Mouse (Mus musculus) liver, embryonic 13.5 days (tissue): Measurements from ENCODE around the gene Crhr2. TPM values are rescaled to one million over a fixed set of nuclear protein-coding genes. Genes with fewer than 3 reads are reported as not detected.

Experiments
- ATAC-seq: fragments of 200-750 bp; cut with Nextera tagmentation; 2 replicates; pipeline ENCODE4 v1.8.0; 2017; ENCODE audit warnings: low read depth, mild to moderate bottlenecking, moderate number of reproducible peaks, moderate library complexity
- DNase-seq: peaks from one replicate; pipeline ENCODE4 v3.0.0; 2022
- H3K27ac ChIP-seq: fragments of 300-500 bp; sonication (generic); 2 replicates; pipeline ENCODE4 v1.5.1; 2015; ENCODE audit warnings: moderate library complexity, mild to moderate bottlenecking, inconsistent platforms
- H3K27me3 ChIP-seq: fragments of 300-500 bp; sonication (generic); 2 replicates; pipeline ENCODE4 v1.6.1; 2015; ENCODE audit warnings: mild to moderate bottlenecking, inconsistent platforms
- H3K36me3 ChIP-seq: fragments of 300-500 bp; sonication (generic); 2 replicates; pipeline ENCODE4 v1.6.1; 2015; ENCODE audit warnings: mild to moderate bottlenecking, inconsistent platforms
- H3K4me1 ChIP-seq: fragments of 300-500 bp; sonication (generic); replicated peaks from 2 replicates; pipeline ENCODE4 v1.6.1; 2015; ENCODE audit warnings: inconsistent platforms
- H3K4me2 ChIP-seq: fragments of 300-500 bp; sonication (generic); 2 replicates; pipeline ENCODE4 v1.6.1; 2015; ENCODE audit warnings: inconsistent platforms, mild to moderate bottlenecking, moderate library complexity
- H3K4me3 ChIP-seq: fragments of 300-500 bp; sonication (generic); replicated peaks from 2 replicates; pipeline ENCODE4 v1.5.1; 2015; ENCODE audit warnings: mild to moderate bottlenecking, inconsistent platforms
- H3K9ac ChIP-seq: fragments of 300-500 bp; sonication (generic); 2 replicates; pipeline ENCODE4 v1.6.1; 2015; ENCODE audit warnings: mild to moderate bottlenecking, inconsistent platforms
- H3K9me3 ChIP-seq: fragments of 300-500 bp; sonication (generic); replicated peaks from 2 replicates; pipeline ENCODE4 v1.6.1; 2016; ENCODE audit warnings: inconsistent platforms
- WGBS: fragments of 180-500 bp; shearing (Covaris S2); methylation state at CpG from one replicate; pipeline ENCODE4 v1.1.7; 2015; ENCODE audit not compliant: insufficient replicate concordance; 5-methylcytosine and 5-hydroxymethylcytosine counted together
- polyA plus RNA-seq: library from polyadenylated mRNA; unstranded; fragments of >200 nt; fragmentation: Nextera tagmentation; extraction: Ambion mirVana; gene quantifications from 2 replicates; pipeline ENCODE4 v1.2.1, GENCODE M21; 2015

Gene Crhr2
- polyA plus RNA-seq, 1 experiment from 2014 or later, result 0.45 TPM

- H3K27ac ChIP-seq, result no peak overlapping the region
- H3K36me3 ChIP-seq, result no peaks in the 10 kb centered on the region
- WGBS, result 12% methylated on average over 4 of the region's 4 CpGs
- DNase-seq, result no peak
- no peaks in the 10 kb centered on the region for H3K4me1 ChIP-seq
- no peak overlapping the region for H3K9ac ChIP-seq
- H3K4me3 ChIP-seq, result no peak overlapping the region
- ATAC-seq, result no peak
- no peak overlapping the region for H3K4me2 ChIP-seq
- H3K9me3 ChIP-seq, result no peaks in the 10 kb centered on the region
- peaks cover 25% of the 10 kb centered on the region for H3K27me3 ChIP-seq
Measured at GRCm38 (mm10) chr6:55123056-55123455, 9.8 kb downstream of the Crhr2 start.

GRCm38 (mm10) chr6:55117325-55118109 is 15.3 kb downstream of the Crhr2 start:
- peaks cover 68% of the 10 kb centered on the region for H3K27me3 ChIP-seq
- no peak overlapping the region for H3K27ac ChIP-seq
- no peaks in the 10 kb centered on the region for H3K36me3 ChIP-seq
- WGBS, result 2% methylated on average over 68 of the region's 68 CpGs
- H3K4me2 ChIP-seq, result peak overlapping the region; percentile 63
- no peak overlapping the region; the same call in 1 of the 2 replicates for H3K9ac ChIP-seq
- no peaks in the 10 kb centered on the region for H3K4me1 ChIP-seq
- DNase-seq, result peak; percentile 12
- peak overlapping the region; percentile 40 for H3K4me3 ChIP-seq
- H3K9me3 ChIP-seq, result no peaks in the 10 kb centered on the region
- peak; percentile 79 for ATAC-seq

GRCm38 (mm10) chr6:55108358-55108757 is 24.5 kb downstream of the Crhr2 start:
- Histone ChIP-seq H3K36me3 (no peaks in the 10 kb centered on the region), H3K9ac (no peak overlapping the region), H3K4me2 (no peak overlapping the region), H3K4me3 (no peak overlapping the region), H3K9me3 (no peaks in the 10 kb centered on the region), H3K27ac (no peak overlapping the region), H3K27me3 (0 out of 2 replicates have a peak, but pooled peaks cover 4% of the 10 kb centered on the region), H3K4me1 (no peaks in the 10 kb centered on the region)
- peak; percentile 13 for DNase-seq
- 11% methylated on average over 7 of the region's 7 CpGs for WGBS
- ATAC-seq, result no peak

- no peaks in the 10 kb centered on the region for H3K4me1 ChIP-seq
- no peak overlapping the region for H3K27ac ChIP-seq
- no peak overlapping the region for H3K9ac ChIP-seq
- WGBS, result 58% methylated on average over 5 of the region's 5 CpGs
- H3K36me3 ChIP-seq, result no peaks in the 10 kb centered on the region
- no peaks in the 10 kb centered on the region for H3K27me3 ChIP-seq
- no peak overlapping the region for H3K4me2 ChIP-seq
- H3K9me3 ChIP-seq, result no peaks in the 10 kb centered on the region
- DNase-seq (no peak), ATAC-seq (no peak)
- H3K4me3 ChIP-seq, result no peak overlapping the region
Measured at GRCm38 (mm10) chr6:55098603-55099002, 34.2 kb downstream of the Crhr2 start.

- Histone ChIP-seq H3K4me3 (no peak overlapping the region), H3K36me3 (no peaks in the 10 kb centered on the region), H3K4me1 (no peaks in the 10 kb centered on the region), H3K27me3 (no peaks in the 10 kb centered on the region), H3K27ac (no peak overlapping the region), H3K9me3 (no peaks in the 10 kb centered on the region), H3K4me2 (no peak overlapping the region), H3K9ac (no peak overlapping the region)
- ATAC-seq, result no peak
- WGBS, result 62% methylated on average over 5 of the region's 5 CpGs
- DNase-seq, result no peak
Measured at GRCm38 (mm10) chr6:55098030-55098429, 34.8 kb downstream of the Crhr2 start.

GRCm38 (mm10) chr6:55093431-55094146 is 39.2 kb downstream of the Crhr2 start:
- DNase-seq (no peak), ATAC-seq (no peak)
- Histone ChIP-seq H3K9me3 (no peaks in the 10 kb centered on the region), H3K36me3 (no peaks in the 10 kb centered on the region), H3K4me2 (no peak overlapping the region), H3K4me1 (no peaks in the 10 kb centered on the region), H3K4me3 (no peak overlapping the region), H3K9ac (no peak overlapping the region), H3K27ac (no peak overlapping the region), H3K27me3 (no peaks in the 10 kb centered on the region)
- 59% methylated on average over 6 of the region's 6 CpGs for WGBS

- DNase-seq, result no peak
- Histone ChIP-seq H3K4me2 (no peak overlapping the region), H3K9me3 (no peaks in the 10 kb centered on the region), H3K9ac (no peak overlapping the region), H3K27me3 (no peaks in the 10 kb centered on the region), H3K4me3 (no peak overlapping the region), H3K4me1 (no peaks in the 10 kb centered on the region), H3K36me3 (no peaks in the 10 kb centered on the region), H3K27ac (no peak overlapping the region)
- no peak for ATAC-seq
- WGBS, result 82% methylated on average over 9 of the region's 9 CpGs
Measured at GRCm38 (mm10) chr6:55091396-55091795, 41.4 kb downstream of the Crhr2 start.

GRCm38 (mm10) chr6:55090639-55091038 is 42.2 kb downstream of the Crhr2 start:
- no peak overlapping the region for H3K4me3 ChIP-seq
- H3K27me3 ChIP-seq, result no peaks in the 10 kb centered on the region
- H3K27ac ChIP-seq, result no peak overlapping the region
- H3K9ac ChIP-seq, result no peak overlapping the region
- H3K9me3 ChIP-seq, result no peaks in the 10 kb centered on the region
- ATAC-seq (no peak), DNase-seq (no peak)
- no peaks in the 10 kb centered on the region for H3K36me3 ChIP-seq
- 16% methylated on average over 4 of the region's 4 CpGs for WGBS
- no peak overlapping the region for H3K4me2 ChIP-seq
- H3K4me1 ChIP-seq, result no peaks in the 10 kb centered on the region

GRCm38 (mm10) chr6:55087355-55087754 is 45.5 kb downstream of the Crhr2 start:
- ATAC-seq, result no peak
- DNase-seq, result no peak
- H3K9me3 ChIP-seq, result no peaks in the 10 kb centered on the region
- no peak overlapping the region for H3K4me2 ChIP-seq
- no peaks in the 10 kb centered on the region for H3K36me3 ChIP-seq
- H3K9ac ChIP-seq, result no peak overlapping the region
- whole genome bisulfite sequencing, result 38% methylated on average over 4 of the region's 4 CpGs
- H3K4me3 ChIP-seq, result no peak overlapping the region
- no peaks in the 10 kb centered on the region for H3K4me1 ChIP-seq
- H3K27ac ChIP-seq, result no peak overlapping the region
- no peaks in the 10 kb centered on the region for H3K27me3 ChIP-seq

GRCm38 (mm10) chr6:55082261-55083051 is 50.4 kb downstream of the Crhr2 start:
- no peak overlapping the region for H3K9ac ChIP-seq
- no peaks in the 10 kb centered on the region for H3K9me3 ChIP-seq
- no peaks in the 10 kb centered on the region for H3K27me3 ChIP-seq
- H3K27ac ChIP-seq, result no peak overlapping the region
- ATAC-seq (no peak), DNase-seq (no peak)
- H3K4me1 ChIP-seq, result no peaks in the 10 kb centered on the region
- H3K4me2 ChIP-seq, result no peak overlapping the region
- peaks cover 38% of the 10 kb centered on the region for H3K36me3 ChIP-seq
- 65% methylated on average over 7 of the region's 7 CpGs for WGBS
- H3K4me3 ChIP-seq, result no peak overlapping the region

- H3K36me3 ChIP-seq, result peaks cover 49% of the 10 kb centered on the region
Measured at GRCm38 (mm10) chr6:55081379-55081778, 51.4 kb downstream of the Crhr2 start.

More at GRCm38 (mm10) chr6:55081379-55081778, 51.4 kb downstream of the Crhr2 start:
- Histone ChIP-seq H3K9ac (no peak overlapping the region), H3K4me1 (no peaks in the 10 kb centered on the region), H3K27ac (no peak overlapping the region), H3K4me2 (no peak overlapping the region), H3K27me3 (no peaks in the 10 kb centered on the region), H3K9me3 (no peaks in the 10 kb centered on the region), H3K4me3 (no peak overlapping the region)
- DNase-seq (no peak), ATAC-seq (no peak)
- 81% methylated on average over 3 of the region's 3 CpGs for WGBS
